Mouse (Mus musculus): Measurements from ENCODE around the gene Rcl1.

The Rcl1 gene

GRCm38 (mm10) chr19:29100874-29101542 is at the start of gene Rcl1:
Gene Rcl1 (plus strand): TSS chr19:29101375.
- peak; percentile 99 for DNase-seq

DNA sequence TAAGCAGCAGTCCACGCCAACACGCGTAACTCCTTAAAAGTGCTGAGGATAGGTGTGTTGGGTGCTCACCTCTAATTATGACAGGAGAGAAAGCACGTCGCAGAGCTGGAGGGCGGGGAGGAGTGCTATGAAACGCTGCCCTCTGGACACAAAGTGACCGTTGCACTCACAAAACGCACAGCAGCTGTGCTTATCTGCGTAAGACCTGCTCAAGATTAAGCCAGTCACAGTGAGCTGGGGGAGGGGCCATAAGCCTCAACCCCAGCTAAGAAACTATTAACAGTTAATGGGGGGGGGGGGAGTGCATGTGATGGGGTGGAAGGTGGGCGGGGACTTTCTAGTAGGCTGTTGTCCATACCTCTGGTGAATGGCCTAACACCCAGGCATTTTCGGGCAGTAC is 48.4 kb upstream of the Rcl1 start:
- DNase-seq = no peak

- no peak for DNase-seq
Observed at GRCm38 (mm10) chr19:29054594-29054993, 46.6 kb upstream of the Rcl1 start.

GRCm38 (mm10) chr19:29055469-29055868 is 45.7 kb upstream of the Rcl1 start:
- no peak for DNase-seq

DNA sequence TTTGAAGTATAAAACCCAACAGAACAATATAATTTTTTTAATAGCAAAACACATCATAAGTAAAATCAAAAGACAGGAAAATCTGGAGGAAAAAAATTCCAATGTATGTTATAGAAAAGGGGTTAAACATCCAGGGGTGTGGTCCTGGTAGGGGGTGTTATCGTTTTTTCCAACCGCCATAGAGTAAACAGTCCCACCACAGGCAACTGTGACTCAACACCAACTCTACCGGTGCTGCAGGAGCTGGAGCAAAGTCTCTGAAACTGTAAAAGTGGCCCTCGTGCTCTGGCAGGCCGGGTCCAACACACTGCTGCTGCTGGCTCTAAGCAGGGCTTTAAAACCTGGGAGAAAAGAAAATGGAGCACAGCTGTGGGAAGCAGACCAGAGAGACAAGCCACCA is 42.4 kb upstream of the Rcl1 start:
- no peak for DNase-seq

DNA sequence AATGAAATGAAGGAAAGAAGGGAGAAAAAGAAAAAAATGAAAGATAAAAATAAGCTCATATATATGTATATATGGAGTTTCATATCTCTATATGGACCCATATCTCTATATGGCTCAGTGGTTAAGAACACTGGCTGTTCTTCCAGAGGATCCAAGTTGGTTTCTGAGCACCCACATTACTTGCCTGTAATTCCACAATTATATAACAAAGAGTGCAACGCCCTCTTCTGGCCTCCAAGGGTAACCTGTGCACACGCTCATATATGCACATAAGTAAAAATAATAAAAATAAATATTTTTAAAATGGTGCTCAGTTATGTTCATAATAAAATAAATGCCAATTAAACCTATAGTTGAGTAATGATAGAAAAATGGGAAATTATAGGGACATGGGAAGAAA is 41.5 kb upstream of the Rcl1 start:
- DNase-seq = no peak

DNA sequence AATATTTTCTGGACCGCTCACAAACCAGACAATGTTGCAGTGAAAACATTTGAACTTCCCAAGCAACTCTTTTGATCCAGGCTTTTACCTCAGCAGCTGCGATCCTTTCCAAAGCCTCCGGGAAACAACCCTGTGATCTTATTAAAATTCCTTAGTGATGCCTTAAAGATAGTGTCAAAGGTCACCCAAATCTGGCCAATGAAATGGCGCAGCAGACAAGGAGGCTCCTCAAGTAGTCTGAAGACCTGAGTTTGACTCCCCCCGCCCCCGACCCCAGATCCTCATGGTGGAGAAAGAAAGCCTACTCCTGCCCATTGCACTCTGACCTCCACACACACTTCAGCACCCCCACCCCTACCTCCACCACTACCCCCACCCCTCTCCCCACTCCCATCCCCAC is 40.9 kb upstream of the Rcl1 start:
- DNase-seq = peak; percentile 56

DNA sequence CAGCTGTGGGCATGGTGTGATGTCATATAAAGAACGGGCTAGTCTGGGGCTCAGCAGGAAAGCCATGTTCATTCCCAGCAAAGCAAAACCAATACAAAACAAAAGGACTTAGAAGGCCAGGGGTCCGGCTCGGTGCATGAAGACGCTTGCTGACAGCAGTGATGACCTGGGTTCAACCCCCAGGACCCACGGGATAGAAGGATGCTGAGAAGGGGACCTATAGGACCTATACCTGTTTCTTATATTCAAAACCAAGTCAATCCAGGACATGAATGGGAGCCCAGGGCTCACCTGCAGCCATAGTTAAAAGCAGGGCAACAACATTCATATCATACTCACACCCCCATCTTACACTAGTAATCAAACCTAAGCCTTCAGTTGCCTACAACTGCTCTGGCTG is 38.2 kb upstream of the Rcl1 start:
- DNase-seq = no peak

DNA sequence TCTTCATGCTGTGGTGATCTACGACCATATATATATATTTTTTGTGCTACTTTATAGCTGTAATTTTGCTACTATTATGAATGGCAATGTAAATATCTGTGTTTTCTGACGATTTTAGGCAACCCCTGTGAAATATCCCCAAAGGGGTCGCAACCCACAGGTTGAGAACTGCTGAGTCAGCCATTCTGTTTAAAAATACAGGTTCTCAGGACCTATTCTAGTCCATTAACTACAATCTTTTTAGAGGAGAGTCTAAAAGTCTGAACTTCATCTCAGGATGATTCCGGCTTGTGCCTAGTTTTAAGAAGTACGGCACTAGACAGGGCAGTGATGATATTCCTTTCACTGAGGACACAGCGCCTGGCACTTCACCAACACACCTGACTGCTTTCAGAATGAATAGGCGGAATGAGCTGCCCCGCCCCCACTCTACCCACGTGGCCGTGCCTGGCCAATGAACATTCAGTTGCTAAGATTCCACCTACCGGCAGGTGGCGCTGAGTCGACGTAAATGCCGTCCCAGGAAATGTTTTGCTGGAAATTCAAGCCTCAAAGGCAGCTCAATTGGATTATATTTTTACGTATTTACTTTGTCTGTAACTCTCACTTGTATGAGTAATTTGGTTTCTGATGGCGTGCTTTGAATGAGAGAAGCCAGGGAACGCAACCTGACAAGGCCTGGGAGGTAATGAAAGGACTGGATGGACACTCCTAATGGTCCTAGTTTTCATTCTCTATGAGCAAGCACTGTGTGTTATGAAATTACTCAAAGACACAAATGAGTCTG is 37.4 kb upstream of the Rcl1 start:
- peak; percentile 94 for DNase-seq

GRCm38 (mm10) chr19:29064451-29065102 is 36.6 kb upstream of the Rcl1 start:
- no peak for DNase-seq

GRCm38 (mm10) chr19:29066981-29067471 is 34.1 kb upstream of the Rcl1 start:
- peak; percentile 72 for DNase-seq

GRCm38 (mm10) chr19:29069195-29069594 is 32.0 kb upstream of the Rcl1 start:
- no peak for DNase-seq

DNA sequence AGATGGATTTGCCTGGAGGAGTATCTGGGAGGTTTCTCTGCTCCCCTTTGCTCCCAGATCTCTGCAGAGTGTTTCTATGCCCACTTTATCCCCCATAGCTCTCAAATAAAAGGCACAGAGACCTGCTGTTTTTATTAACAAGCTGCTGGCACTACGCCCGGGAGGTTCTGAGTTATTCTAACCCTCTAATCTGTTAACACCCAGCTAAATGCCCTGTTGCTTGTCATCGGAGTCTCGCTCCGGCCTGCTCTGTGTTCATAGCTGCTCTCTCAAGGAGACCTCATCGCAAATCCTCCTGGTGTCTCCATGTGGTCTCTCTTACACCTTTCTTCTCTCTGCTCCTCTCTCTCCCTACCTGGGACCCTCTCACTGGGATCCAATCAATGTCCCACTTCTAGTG is 26.4 kb upstream of the Rcl1 start:
- DNase-seq = no peak

- DNase-seq = no peak
Observed at GRCm38 (mm10) chr19:29088628-29089027, 12.5 kb upstream of the Rcl1 start.

GRCm38 (mm10) chr19:29092194-29092593 is 9.0 kb upstream of the Rcl1 start:
- DNase-seq = no peak

- no peak for DNase-seq
Observed at GRCm38 (mm10) chr19:29099106-29099505, 2.1 kb upstream of the Rcl1 start.

DNA sequence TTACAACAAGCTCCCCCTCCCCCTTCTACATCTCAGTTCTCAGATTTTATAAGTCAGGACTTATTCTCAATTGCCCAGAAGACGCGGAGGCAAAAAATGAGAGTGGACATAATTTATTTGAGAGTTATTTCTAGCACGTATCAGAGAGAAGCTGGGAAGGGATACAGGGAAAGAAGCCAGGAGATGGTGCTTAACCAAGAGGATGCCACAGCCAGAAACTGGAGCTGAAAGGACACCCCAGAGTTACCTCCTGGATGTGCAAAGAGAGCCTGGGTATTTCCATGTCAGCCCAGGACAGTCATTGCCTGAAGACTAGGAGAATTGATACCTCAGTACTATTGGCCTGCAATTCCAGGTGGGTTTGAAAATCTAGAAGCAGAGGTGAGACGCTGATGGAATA is 1.6 kb upstream of the Rcl1 start:
- no peak for DNase-seq

GRCm38 (mm10) chr19:29100261-29100660 is 914 bp upstream of the Rcl1 start:
- DNase-seq = no peak

DNA sequence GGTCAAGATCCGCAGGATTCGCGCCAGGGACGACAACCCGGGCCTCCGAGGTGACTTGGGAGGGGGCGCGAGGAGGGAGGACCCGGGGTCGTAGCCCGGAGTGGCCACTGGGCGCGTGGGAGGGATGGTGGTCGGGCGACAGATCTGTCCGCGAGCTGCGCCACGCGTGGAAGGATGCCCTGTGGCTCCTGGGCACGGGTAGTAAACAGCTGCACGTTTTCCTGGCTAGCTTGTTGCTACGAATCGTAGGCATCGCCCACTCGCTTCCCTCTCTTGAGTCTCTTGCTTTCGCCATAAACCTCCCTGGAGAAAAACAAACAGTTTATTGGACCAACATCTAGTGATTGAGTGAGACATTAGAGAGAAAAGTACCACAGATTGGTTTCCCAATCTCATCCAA is 416 bp downstream of the Rcl1 start:
- DNase-seq = no peak

DNA sequence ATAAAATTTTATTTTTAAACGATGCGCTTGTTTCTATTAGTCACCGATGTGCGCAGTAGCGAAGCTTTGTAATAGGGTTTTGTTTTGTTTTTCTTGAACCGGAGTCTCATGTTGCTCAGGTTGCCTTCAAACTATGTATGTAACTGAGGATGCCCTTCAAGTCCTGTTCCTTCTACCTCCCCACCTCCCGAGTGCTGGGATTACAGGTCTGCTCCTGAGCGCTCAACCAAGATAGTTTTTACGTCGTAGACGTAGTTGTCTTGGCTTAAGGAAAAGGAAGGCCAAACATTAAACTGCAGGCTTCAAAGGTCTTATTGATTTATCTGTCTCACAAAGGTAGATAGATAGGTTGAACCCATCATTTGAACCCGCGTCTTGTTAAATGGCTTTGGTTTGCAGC is 923 bp downstream of the Rcl1 start:
- no peak for DNase-seq

DNA sequence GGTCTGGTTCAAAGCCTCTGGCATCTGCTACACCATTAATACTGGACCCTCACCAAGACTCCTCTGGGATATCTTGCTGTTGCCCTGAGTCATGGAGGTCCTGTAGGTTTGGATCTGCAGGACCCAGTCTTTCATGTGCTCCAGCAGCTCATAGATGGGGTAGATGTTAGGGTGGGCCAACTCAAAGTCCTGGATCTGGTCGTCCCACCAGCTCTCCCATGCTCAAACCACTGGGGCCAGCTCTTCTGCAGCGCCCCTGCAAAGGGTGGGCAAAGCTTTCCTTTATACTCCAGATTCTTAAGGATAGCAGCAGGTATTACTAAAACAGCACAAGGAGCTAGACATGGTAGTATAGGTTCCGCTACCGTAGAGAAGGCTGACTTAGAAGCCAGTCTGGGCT is 4.6 kb downstream of the Rcl1 start:
- DNase-seq = no peak

GRCm38 (mm10) chr19:29106261-29106660 is 5.1 kb downstream of the Rcl1 start:
- no peak for DNase-seq

DNA sequence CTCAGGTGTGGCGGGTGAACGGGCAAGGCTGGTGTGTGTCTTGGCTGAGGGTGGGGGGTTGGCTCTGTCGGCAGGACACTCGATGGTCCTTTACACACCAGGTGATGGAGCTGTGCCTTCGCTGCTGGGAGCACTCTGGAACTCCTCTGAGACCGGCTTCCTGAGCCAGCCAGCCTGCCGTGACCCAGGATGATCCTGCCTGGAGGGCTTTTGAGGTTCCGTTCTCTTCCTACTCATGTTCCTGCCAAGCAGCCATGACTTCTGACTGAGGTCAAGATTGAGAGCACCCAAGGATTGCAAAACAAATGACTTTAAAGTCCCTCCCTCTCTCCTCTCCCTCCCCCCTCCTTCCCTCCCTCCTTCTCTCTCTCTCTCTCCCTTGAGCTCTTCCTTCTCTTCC is 11.5 kb downstream of the Rcl1 start:
- DNase-seq = no peak
